Mouse (Mus musculus) myocyte (in vitro differentiated cells): ENCODE results near the gene Gbx1. TPM values are rescaled to one million over a fixed set of nuclear protein-coding genes. Genes with fewer than 3 reads are reported as not detected.
A peak's percentile ranks its signal among the peaks of the same experiment; 100 is the strongest.

Experiments used
- H3K27me3 ChIP-seq: one replicate; pipeline ENCODE4 v1.6.1; 2011; ENCODE audit not compliant: control insufficient read depth, insufficient read depth, insufficient read length
- H3K36me3 ChIP-seq: one replicate; pipeline ENCODE4 v1.6.1; 2011; ENCODE audit not compliant: control insufficient read depth, insufficient read depth
- H3K4me2 ChIP-seq: one replicate; pipeline ENCODE4 v1.6.1; 2011; ENCODE audit warnings: low read depth, control low read depth
- H3K4me3 ChIP-seq: one replicate; pipeline ENCODE4 v1.5.1; 2011; ENCODE audit warnings: mild to moderate bottlenecking, control low read depth, moderate library complexity
- H3K79me2 ChIP-seq: one replicate; pipeline ENCODE4 v1.6.1; 2011; ENCODE audit not compliant: control insufficient read depth, insufficient read depth
- H3ac ChIP-seq: one replicate; pipeline ENCODE4 v1.6.1; 2011; ENCODE audit not compliant: control insufficient read depth, insufficient read length
- CEBPB ChIP-seq: IDR thresholded peaks from 2 replicates; pipeline ENCODE4 v1.6.1; 2011; ENCODE audit warnings: mild to moderate bottlenecking, moderate library complexity; ENCODE audit not compliant: poor library complexity, insufficient read depth, severe bottlenecking
- E2F4 ChIP-seq: IDR thresholded peaks from one replicate; pipeline ENCODE4 v1.6.1; 2011; ENCODE audit warnings: mild to moderate bottlenecking, control low read depth, moderate library complexity; ENCODE audit not compliant: insufficient read depth
- MAX ChIP-seq: IDR thresholded peaks from one replicate; pipeline ENCODE4 v1.6.1; 2011; ENCODE audit warnings: low read depth, mild to moderate bottlenecking, control low read depth
- MYOD1 ChIP-seq, 3 experiments: IDR thresholded peaks; one replicate each; pipeline ENCODE4 v1.6.1; 2011; ENCODE audit warnings: control low read depth in 2 of 3, low read depth in 2 of 3, mild to moderate bottlenecking in 2 of 3, moderate library complexity in 1 of 3; ENCODE audit not compliant: insufficient read length in 2 of 3, control insufficient read depth in 1 of 3
- MYOG ChIP-seq, 3 experiments: IDR thresholded peaks; one replicate each; pipeline ENCODE4 v1.6.1; 2011; ENCODE audit warnings: control low read depth in 2 of 3, low read depth in 2 of 3, mild to moderate bottlenecking in 2 of 3; ENCODE audit not compliant: insufficient read length in 2 of 3, control insufficient read depth in 1 of 3, insufficient read depth in 1 of 3
- POLR2A ChIP-seq: IDR thresholded peaks from one replicate; pipeline ENCODE4 v1.6.1; 2011; ENCODE audit warnings: low read depth, mild to moderate bottlenecking, control low read depth, moderate library complexity; ENCODE audit not compliant: insufficient read length
- POLR2AphosphoS2 ChIP-seq: IDR thresholded peaks from one replicate; pipeline ENCODE4 v1.6.1; 2011; ENCODE audit warnings: low read depth, control low read depth; ENCODE audit not compliant: insufficient read length
- REST ChIP-seq: IDR thresholded peaks from one replicate; pipeline ENCODE4 v1.6.1; 2011; ENCODE audit warnings: mild to moderate bottlenecking, control low read depth, moderate library complexity; ENCODE audit not compliant: insufficient read depth, insufficient read length
- SRF ChIP-seq: IDR thresholded peaks from one replicate; pipeline ENCODE4 v1.6.1; 2011; ENCODE audit warnings: low read depth; ENCODE audit not compliant: control insufficient read depth, insufficient read length
- TCF12 ChIP-seq: IDR thresholded peaks from one replicate; pipeline ENCODE4 v1.6.1; 2011; ENCODE audit warnings: mild to moderate bottlenecking, control low read depth; ENCODE audit not compliant: poor library complexity, insufficient read depth, severe bottlenecking
- TCF3 ChIP-seq: IDR thresholded peaks from one replicate; pipeline ENCODE4 v1.6.1; 2011; ENCODE audit warnings: low read depth, control low read depth; ENCODE audit not compliant: insufficient read length
- USF1 ChIP-seq: IDR thresholded peaks from one replicate; pipeline ENCODE4 v1.6.1; 2011; ENCODE audit warnings: low read depth, mild to moderate bottlenecking, control low read depth, moderate library complexity
- polyA plus RNA-seq: library from polyadenylated mRNA; unstranded; fragments of >200 nt; fragmentation: generic; extraction: Trizol; gene quantifications from one replicate; pipeline ENCODE4 v1.2.1, GENCODE M21; 2012; ENCODE audit warnings: missing spikeins

Gene Gbx1
- polyA plus RNA-seq, 1 experiment: 2.5 TPM

GRCm38 (mm10) chr5:24540387-24541143 lies 13.6 kb upstream of the Gbx1 start, which contains the start of gene Asb10:
Gene Asb10 (minus strand): TSS chr5:24540978.
- H3K79me2 ChIP-seq: no peaks in the 10 kb centered on the region
- TF ChIP-seq TCF12: no peak
- peak; percentile 63 to 91 (median 89) for TF ChIP-seq MYOG (IDR thresholded peaks at IDR 0.05; ENCODE audit: control insufficient read depth in 1 of 3, insufficient read depth in 1 of 3, insufficient read length in 2 of 3, low read depth in 2 of 3)
- no peak for TF ChIP-seq POLR2A
- TF ChIP-seq POLR2AphosphoS2: no peak
- TF ChIP-seq MYOD1 (IDR thresholded peaks at IDR 0.05; ENCODE audit: control insufficient read depth in 1 of 3, insufficient read length in 2 of 3, low read depth in 2 of 3): peak in 2 of 3 experiments; percentile 45 to 83
- H3K4me3 ChIP-seq: no peak within 1 kb of the TSS
- no peaks in the 10 kb centered on the region for H3K36me3 ChIP-seq
- peak within 1 kb of the TSS; percentile 59 for H3K4me2 ChIP-seq
- H3K27me3 ChIP-seq: peaks cover 44% of the 10 kb centered on the region
- H3ac ChIP-seq: no peak within 1 kb of the TSS

GRCm38 (mm10) chr5:24539571-24540296 lies 12.7 kb upstream of the Gbx1 start:
- no peak for TF ChIP-seq CEBPB
- no peak for TF ChIP-seq REST
- TF ChIP-seq POLR2AphosphoS2: no peak
- no peak for TF ChIP-seq E2F4
- no peak for TF ChIP-seq USF1
- TF ChIP-seq SRF: no peak
- no peak for TF ChIP-seq MYOG (IDR thresholded peaks at IDR 0.05; ENCODE audit: control insufficient read depth in 1 of 3, insufficient read depth in 1 of 3, insufficient read length in 2 of 3, low read depth in 2 of 3)
- no peak for TF ChIP-seq MYOD1 (IDR thresholded peaks at IDR 0.05; ENCODE audit: control insufficient read depth in 1 of 3, insufficient read length in 2 of 3, low read depth in 2 of 3)
- TF ChIP-seq TCF12: no peak
- TF ChIP-seq POLR2A: no peak
- TF ChIP-seq MAX: no peak
- TF ChIP-seq TCF3: no peak
- Histone ChIP-seq H3K27me3 (peaks cover 48% of the 10 kb centered on the region), H3K79me2 (no peaks in the 10 kb centered on the region), H3ac (no peak overlapping the region), H3K4me2 (no peak overlapping the region), H3K4me3 (no peak overlapping the region), H3K36me3 (no peaks in the 10 kb centered on the region)

- Histone ChIP-seq H3K27me3 (peaks cover 69% of the 10 kb centered on the region), H3K4me2 (no peak overlapping the region), H3K36me3 (no peaks in the 10 kb centered on the region), H3ac (no peak overlapping the region), H3K4me3 (no peak overlapping the region), H3K79me2 (no peaks in the 10 kb centered on the region)
- TF ChIP-seq POLR2A (no peak), REST (no peak), CEBPB (no peak), MYOD1 (IDR thresholded peaks at IDR 0.05; ENCODE audit: control insufficient read depth in 1 of 3, insufficient read length in 2 of 3, low read depth in 2 of 3) (peak in 2 of 3 experiments; percentile 85 to 98), USF1 (no peak), SRF (no peak), MAX (no peak), MYOG (IDR thresholded peaks at IDR 0.05; ENCODE audit: control insufficient read depth in 1 of 3, insufficient read depth in 1 of 3, insufficient read length in 2 of 3, low read depth in 2 of 3) (peak; percentile 76 to 97 (median 95)), POLR2AphosphoS2 (no peak), TCF12 (no peak), TCF3 (peak; percentile 94), E2F4 (no peak)
Measured at GRCm38 (mm10) chr5:24537618-24538017, 10.6 kb upstream of the Gbx1 start.

- Histone ChIP-seq H3K4me3 (no peak overlapping the region), H3ac (no peak overlapping the region), H3K79me2 (no peaks in the 10 kb centered on the region), H3K4me2 (no peak overlapping the region), H3K27me3 (peaks cover 80% of the 10 kb centered on the region), H3K36me3 (no peaks in the 10 kb centered on the region)
- TF ChIP-seq USF1: no peak
- no peak for TF ChIP-seq CEBPB
- TF ChIP-seq TCF3: no peak
- TF ChIP-seq MYOG (IDR thresholded peaks at IDR 0.05; ENCODE audit: control insufficient read depth in 1 of 3, insufficient read depth in 1 of 3, insufficient read length in 2 of 3, low read depth in 2 of 3): no peak
- no peak for TF ChIP-seq MYOD1 (IDR thresholded peaks at IDR 0.05; ENCODE audit: control insufficient read depth in 1 of 3, insufficient read length in 2 of 3, low read depth in 2 of 3)
- no peak for TF ChIP-seq REST
- no peak for TF ChIP-seq SRF
- no peak for TF ChIP-seq TCF12
- TF ChIP-seq POLR2AphosphoS2: no peak
- TF ChIP-seq E2F4: no peak
- no peak for TF ChIP-seq POLR2A
- TF ChIP-seq MAX: no peak
Measured at GRCm38 (mm10) chr5:24536511-24536910, 9.5 kb upstream of the Gbx1 start.
